Mouse (Mus musculus): ENCODE measurements at regions not wholly inside any gene's neighbourhood (a gene's known extent, or its start where the extent isn't known, plus 50 kb on each side); places are given as distances from the start of the nearest gene placed in this dataset.
A peak's percentile ranks its signal among the peaks of the same experiment; 100 is the strongest.

GRCm38 (mm10) chr16:93367995-93368394, 235.9 kb downstream of the Setd4 start:
- H3K27me3 ChIP-seq: no peaks in the 10 kb centered on the region
- 91% methylated on average over 6 of the region's 6 CpGs for WGBS
- H3K36me3 ChIP-seq: no peaks in the 10 kb centered on the region
- peak overlapping the region; percentile 39 for H3K27ac ChIP-seq (replicated peaks)
- H3K4me3 ChIP-seq (replicated peaks): no peak overlapping the region
- no peak overlapping the region for H3K4me2 ChIP-seq (replicated peaks)
- H3K9ac ChIP-seq: no peak overlapping the region
- no peak for ATAC-seq (ENCODE audit: insufficient number of reproducible peaks, low FRiP score, low TSS enrichment, low read depth)
- H3K4me1 ChIP-seq: peaks cover 21% of the 10 kb centered on the region
- no peaks in the 10 kb centered on the region for H3K9me3 ChIP-seq (replicated peaks)

- Histone ChIP-seq H3K4me3 (replicated peaks) (no peak overlapping the region), H3K4me1 (peaks cover 21% of the 10 kb centered on the region), H3K4me2 (replicated peaks) (no peak overlapping the region), H3K36me3 (no peaks in the 10 kb centered on the region), H3K27me3 (no peaks in the 10 kb centered on the region), H3K27ac (replicated peaks) (no peak overlapping the region), H3K9me3 (replicated peaks) (no peaks in the 10 kb centered on the region), H3K9ac (no peak overlapping the region)
- WGBS: 88% methylated on average over 8 of the region's 8 CpGs
- ATAC-seq (ENCODE audit: insufficient number of reproducible peaks, low FRiP score, low TSS enrichment, low read depth): no peak
These were observed 236.5 kb downstream of the Setd4 start for GRCm38 (mm10) chr16:93367246-93367805.

- ATAC-seq (ENCODE audit: insufficient number of reproducible peaks, low FRiP score, low TSS enrichment, low read depth): no peak
- peaks cover 21% of the 10 kb centered on the region for H3K4me1 ChIP-seq
- H3K36me3 ChIP-seq: no peaks in the 10 kb centered on the region
- no peaks in the 10 kb centered on the region for H3K27me3 ChIP-seq
- H3K4me3 ChIP-seq (replicated peaks): no peak overlapping the region
- no peaks in the 10 kb centered on the region for H3K9me3 ChIP-seq (replicated peaks)
- H3K9ac ChIP-seq: no peak overlapping the region
- no peak overlapping the region for H3K4me2 ChIP-seq (replicated peaks)
- no peak overlapping the region for H3K27ac ChIP-seq (replicated peaks)
- 74% methylated on average over 5 of the region's 5 CpGs for WGBS
These were observed 237.4 kb downstream of the Setd4 start for GRCm38 (mm10) chr16:93366383-93366941.

- Histone ChIP-seq H3K9me3 (replicated peaks) (no peaks in the 10 kb centered on the region), H3K27ac (replicated peaks) (no peak overlapping the region), H3K4me2 (replicated peaks) (no peak overlapping the region), H3K27me3 (no peaks in the 10 kb centered on the region), H3K4me3 (replicated peaks) (no peak overlapping the region), H3K36me3 (no peaks in the 10 kb centered on the region), H3K9ac (no peak overlapping the region), H3K4me1 (peaks cover 21% of the 10 kb centered on the region)
- ATAC-seq (ENCODE audit: insufficient number of reproducible peaks, low FRiP score, low TSS enrichment, low read depth): no peak
- 70% methylated on average over 3 of the region's 3 CpGs for WGBS
These were observed 238.5 kb downstream of the Setd4 start for GRCm38 (mm10) chr16:93365236-93365951.

GRCm38 (mm10) chr16:93359772-93360171, 244.1 kb downstream of the Setd4 start:
- Histone ChIP-seq H3K36me3 (no peaks in the 10 kb centered on the region), H3K9me3 (replicated peaks) (no peaks in the 10 kb centered on the region), H3K9ac (no peak overlapping the region), H3K27me3 (no peaks in the 10 kb centered on the region), H3K4me3 (replicated peaks) (no peak overlapping the region), H3K4me1 (no peaks in the 10 kb centered on the region), H3K4me2 (replicated peaks) (no peak overlapping the region), H3K27ac (replicated peaks) (no peak overlapping the region)
- 87% methylated on average over 8 of the region's 8 CpGs for WGBS
- ATAC-seq (ENCODE audit: insufficient number of reproducible peaks, low FRiP score, low TSS enrichment, low read depth): no peak

GRCm38 (mm10) chr16:93358613-93359012, 245.2 kb downstream of the Setd4 start:
- no peak overlapping the region for H3K4me3 ChIP-seq (replicated peaks)
- 78% methylated on average over 6 of the region's 6 CpGs for WGBS
- H3K27ac ChIP-seq (replicated peaks): no peak overlapping the region
- no peak for ATAC-seq (ENCODE audit: insufficient number of reproducible peaks, low FRiP score, low TSS enrichment, low read depth)
- H3K4me2 ChIP-seq (replicated peaks): no peak overlapping the region
- H3K4me1 ChIP-seq: no peaks in the 10 kb centered on the region
- H3K27me3 ChIP-seq: no peaks in the 10 kb centered on the region
- no peaks in the 10 kb centered on the region for H3K9me3 ChIP-seq (replicated peaks)
- no peak overlapping the region for H3K9ac ChIP-seq
- no peaks in the 10 kb centered on the region for H3K36me3 ChIP-seq

- H3K4me1 ChIP-seq: no peaks in the 10 kb centered on the region
- ATAC-seq (ENCODE audit: insufficient number of reproducible peaks, low FRiP score, low TSS enrichment, low read depth): no peak
- no peak overlapping the region for H3K27ac ChIP-seq (replicated peaks)
- H3K9ac ChIP-seq: no peak overlapping the region
- no peaks in the 10 kb centered on the region for H3K27me3 ChIP-seq
- 66% methylated on average over 4 of the region's 4 CpGs for WGBS
- no peaks in the 10 kb centered on the region for H3K9me3 ChIP-seq (replicated peaks)
- H3K36me3 ChIP-seq: no peaks in the 10 kb centered on the region
- no peak overlapping the region for H3K4me3 ChIP-seq (replicated peaks)
- H3K4me2 ChIP-seq (replicated peaks): no peak overlapping the region
These were observed 245.7 kb downstream of the Setd4 start for GRCm38 (mm10) chr16:93358166-93358565.

- H3K9ac ChIP-seq: no peak overlapping the region
- WGBS: 83% methylated on average over 11 of the region's 11 CpGs
- H3K9me3 ChIP-seq (replicated peaks): no peaks in the 10 kb centered on the region
- no peaks in the 10 kb centered on the region for H3K36me3 ChIP-seq
- no peaks in the 10 kb centered on the region for H3K4me1 ChIP-seq
- no peak overlapping the region for H3K27ac ChIP-seq (replicated peaks)
- ATAC-seq (ENCODE audit: insufficient number of reproducible peaks, low FRiP score, low TSS enrichment, low read depth): no peak
- H3K27me3 ChIP-seq: no peaks in the 10 kb centered on the region
- no peak overlapping the region for H3K4me3 ChIP-seq (replicated peaks)
- no peak overlapping the region for H3K4me2 ChIP-seq (replicated peaks)
These were observed 248.5 kb downstream of the Setd4 start for GRCm38 (mm10) chr16:93355204-93355899.

GRCm38 (mm10) chr16:93353971-93354370, 249.9 kb downstream of the Setd4 start:
- Histone ChIP-seq H3K9me3 (replicated peaks) (no peaks in the 10 kb centered on the region), H3K4me2 (replicated peaks) (no peak overlapping the region), H3K27ac (replicated peaks) (no peak overlapping the region), H3K36me3 (no peaks in the 10 kb centered on the region), H3K9ac (no peak overlapping the region), H3K4me1 (no peaks in the 10 kb centered on the region), H3K4me3 (replicated peaks) (no peak overlapping the region), H3K27me3 (no peaks in the 10 kb centered on the region)
- ATAC-seq (ENCODE audit: insufficient number of reproducible peaks, low FRiP score, low TSS enrichment, low read depth): no peak
- WGBS: 76% methylated on average over 6 of the region's 6 CpGs

GRCm38 (mm10) chr16:93344555-93344954, 259.3 kb downstream of the Setd4 start:
- Histone ChIP-seq H3K36me3 (no peaks in the 10 kb centered on the region), H3K9me3 (replicated peaks) (no peaks in the 10 kb centered on the region), H3K9ac (no peak overlapping the region), H3K4me3 (replicated peaks) (no peak overlapping the region), H3K27me3 (no peaks in the 10 kb centered on the region), H3K27ac (replicated peaks) (no peak overlapping the region), H3K4me2 (replicated peaks) (no peak overlapping the region), H3K4me1 (no peaks in the 10 kb centered on the region)
- 80% methylated on average over 5 of the region's 5 CpGs for WGBS
- no peak for ATAC-seq (ENCODE audit: insufficient number of reproducible peaks, low FRiP score, low TSS enrichment, low read depth)

- no peak overlapping the region for H3K27ac ChIP-seq (replicated peaks)
- no peak overlapping the region for H3K4me2 ChIP-seq (replicated peaks)
- no peaks in the 10 kb centered on the region for H3K4me1 ChIP-seq
- no peaks in the 10 kb centered on the region for H3K27me3 ChIP-seq
- H3K4me3 ChIP-seq (replicated peaks): no peak overlapping the region
- H3K9me3 ChIP-seq (replicated peaks): no peaks in the 10 kb centered on the region
- no peak overlapping the region for H3K9ac ChIP-seq
- H3K36me3 ChIP-seq: no peaks in the 10 kb centered on the region
- 71% methylated on average over 2 of the region's 2 CpGs for WGBS
- ATAC-seq (ENCODE audit: insufficient number of reproducible peaks, low FRiP score, low TSS enrichment, low read depth): no peak
These were observed 261.2 kb downstream of the Setd4 start for GRCm38 (mm10) chr16:93342701-93343100.
